Mouse (Mus musculus): ENCODE measurements at regions not wholly inside any gene's neighbourhood (a gene's known extent, or its start where the extent isn't known, plus 50 kb on each side); places are given as distances from the start of the nearest gene placed in this dataset.
A peak's percentile ranks its signal among the peaks of the same experiment; 100 is the strongest.

GRCm38 (mm10) chr13:53717582-53717981, 244.7 kb upstream of the Msx2 start:
- no peak for DNase-seq (ENCODE audit: low read depth, low spot score)

DNA sequence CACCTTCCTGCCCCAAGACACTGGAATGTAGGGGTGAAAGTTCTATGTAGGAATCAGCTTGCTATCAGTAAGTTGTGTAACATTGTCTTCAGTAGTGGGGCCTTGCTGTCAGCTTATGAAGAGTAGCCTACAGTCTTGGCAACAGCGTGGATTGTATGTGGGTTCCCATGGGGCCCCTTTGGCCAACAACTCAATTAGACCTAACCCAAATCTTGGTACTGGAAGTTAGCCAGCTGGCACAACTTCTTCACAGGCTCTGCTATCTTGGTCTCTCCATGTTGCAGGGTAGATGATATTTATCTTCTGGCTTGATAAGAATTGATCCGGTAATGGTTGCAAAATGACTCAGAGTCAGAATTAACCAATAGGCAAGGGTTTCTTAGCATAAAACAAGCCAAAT, 244.2 kb upstream of the Msx2 start:
- no peak for DNase-seq (ENCODE audit: low read depth, low spot score)

DNA sequence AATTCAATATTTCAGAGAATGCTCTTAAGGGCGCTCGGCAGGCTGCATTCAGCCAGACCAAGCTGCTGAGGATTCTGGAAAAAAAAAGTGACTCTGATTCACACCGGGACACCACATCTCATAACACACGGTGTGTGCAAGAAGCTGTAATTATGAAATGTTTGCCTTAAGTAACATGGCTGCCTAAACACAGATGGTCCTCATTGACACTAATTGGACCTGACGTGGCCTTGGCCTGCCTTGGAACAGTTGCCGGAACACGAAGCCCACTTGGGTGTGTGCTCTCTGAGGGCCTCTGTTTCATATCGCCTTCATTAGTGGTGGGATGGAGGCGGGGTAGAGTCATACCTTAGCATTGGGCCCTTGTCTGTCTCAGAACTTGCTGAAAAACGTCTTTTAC, 236.2 kb upstream of the Msx2 start:
- DNase-seq (ENCODE audit: low read depth, low spot score) = no peak

DNA sequence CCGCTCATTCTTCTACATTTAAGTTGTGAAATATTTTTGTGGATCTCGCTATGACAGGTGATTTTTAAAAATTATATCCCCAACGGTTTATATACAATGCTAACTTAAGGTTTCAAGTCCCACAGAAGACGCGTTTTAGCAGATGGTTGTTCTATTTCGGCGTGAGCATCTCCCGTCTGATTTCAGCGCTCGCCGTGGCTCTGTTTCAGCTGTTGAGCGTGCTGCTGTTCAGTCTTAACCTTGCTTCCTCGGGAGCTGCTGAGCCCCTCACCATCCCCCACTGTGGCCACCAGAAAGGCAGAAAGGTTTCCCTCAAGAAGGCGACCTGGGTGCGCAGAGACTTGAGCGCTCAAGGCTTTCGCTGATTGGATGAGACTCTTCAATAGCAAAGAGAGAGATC, 234.7 kb upstream of the Msx2 start:
- DNase-seq (ENCODE audit: low read depth, low spot score) = no peak

DNA sequence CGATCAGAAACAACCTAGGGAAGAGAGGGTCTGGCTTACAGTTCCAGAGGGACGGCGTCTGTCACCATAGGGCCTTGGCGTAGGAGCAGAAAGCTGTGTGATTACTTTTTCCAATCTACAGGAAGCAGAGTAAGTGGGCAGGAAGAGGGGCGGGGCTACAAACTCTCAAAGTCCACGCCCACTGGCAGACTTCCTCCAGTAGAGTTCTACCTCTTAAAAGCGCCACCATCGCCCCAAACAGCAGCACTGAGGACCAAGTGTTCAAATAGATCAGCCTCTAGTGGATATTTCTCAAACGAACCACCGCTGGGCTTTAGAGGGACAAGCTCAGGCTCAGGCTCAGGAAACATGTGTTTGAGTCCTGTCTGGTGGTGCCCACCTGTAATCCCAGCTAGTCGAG, 231.2 kb upstream of the Msx2 start:
- DNase-seq (ENCODE audit: low read depth, low spot score) = no peak

DNA sequence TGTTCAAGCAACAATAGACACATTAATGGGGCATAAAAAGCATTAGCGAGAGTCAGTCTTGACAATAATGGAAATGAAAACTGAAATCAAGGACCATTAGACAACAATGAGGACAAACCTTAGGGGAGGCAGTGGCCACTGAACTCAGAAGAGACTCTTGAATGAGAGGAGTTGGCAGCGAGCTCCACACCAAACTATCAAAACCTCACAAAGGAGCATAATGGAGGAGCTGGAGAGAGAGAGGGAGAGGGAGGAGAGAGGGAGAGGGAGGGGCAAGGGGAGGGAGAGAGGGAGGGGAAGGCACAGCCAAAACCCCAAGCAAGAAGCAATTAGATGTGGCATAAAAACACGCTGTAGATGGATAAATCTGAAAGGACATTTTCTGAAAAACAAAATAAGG, 227.4 kb upstream of the Msx2 start:
- DNase-seq (ENCODE audit: low read depth, low spot score) = no peak

DNA sequence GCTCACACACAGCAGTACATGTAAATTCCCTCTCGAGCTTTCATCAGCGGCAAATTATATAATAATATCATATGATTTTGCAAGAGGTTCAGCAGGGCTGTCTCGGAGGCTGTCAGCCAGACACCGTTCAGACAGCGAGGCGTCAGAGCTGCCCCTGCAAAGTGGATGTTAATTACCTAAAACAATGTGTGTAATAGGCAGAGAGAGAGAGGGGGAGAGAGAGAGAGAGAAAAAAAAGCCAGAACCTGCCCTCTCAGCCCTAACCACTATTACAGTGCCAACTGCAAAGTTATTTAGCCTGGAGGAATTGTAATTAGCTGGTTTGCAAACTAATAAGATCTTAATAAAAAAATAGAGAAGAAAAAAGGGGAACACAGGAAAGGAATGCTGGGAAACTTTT, 225.1 kb upstream of the Msx2 start:
- DNase-seq (ENCODE audit: low read depth, low spot score) = no peak

DNA sequence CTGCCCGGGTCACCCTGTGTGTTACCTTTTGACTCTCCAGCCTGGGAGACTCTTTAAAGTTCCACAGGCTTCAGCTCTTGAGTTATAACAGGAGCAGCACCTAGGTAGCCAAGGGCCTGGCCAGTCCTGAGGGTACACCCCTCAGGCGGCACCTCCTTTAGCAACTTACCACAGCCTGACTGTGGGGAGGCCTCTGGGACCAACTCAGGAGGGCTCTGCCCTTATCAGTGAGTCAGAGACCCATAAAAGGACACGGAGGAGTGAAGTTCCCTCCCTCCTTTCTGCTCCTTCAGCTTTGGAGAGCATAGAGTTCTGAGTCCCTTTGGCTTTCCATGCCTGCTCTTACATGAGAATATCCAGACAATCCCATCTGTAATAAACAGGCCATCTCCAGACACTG, 222.5 kb upstream of the Msx2 start:
- no peak for DNase-seq (ENCODE audit: low read depth, low spot score)

- DNase-seq (ENCODE audit: low read depth, low spot score) = no peak
Measured at GRCm38 (mm10) chr13:53688934-53689333, 216.1 kb upstream of the Msx2 start.

- peak; percentile 76 for DNase-seq (ENCODE audit: low read depth, low spot score)
Measured at GRCm38 (mm10) chr13:53688489-53688888, 215.6 kb upstream of the Msx2 start.

GRCm38 (mm10) chr13:53684498-53684897, 211.6 kb upstream of the Msx2 start:
- DNase-seq (ENCODE audit: low read depth, low spot score) = no peak

GRCm38 (mm10) chr13:53677187-53677586, 204.3 kb upstream of the Msx2 start:
- DNase-seq (ENCODE audit: low read depth, low spot score) = no peak

GRCm38 (mm10) chr13:53670361-53670760, 197.5 kb upstream of the Msx2 start:
- DNase-seq (ENCODE audit: low read depth, low spot score) = no peak

DNA sequence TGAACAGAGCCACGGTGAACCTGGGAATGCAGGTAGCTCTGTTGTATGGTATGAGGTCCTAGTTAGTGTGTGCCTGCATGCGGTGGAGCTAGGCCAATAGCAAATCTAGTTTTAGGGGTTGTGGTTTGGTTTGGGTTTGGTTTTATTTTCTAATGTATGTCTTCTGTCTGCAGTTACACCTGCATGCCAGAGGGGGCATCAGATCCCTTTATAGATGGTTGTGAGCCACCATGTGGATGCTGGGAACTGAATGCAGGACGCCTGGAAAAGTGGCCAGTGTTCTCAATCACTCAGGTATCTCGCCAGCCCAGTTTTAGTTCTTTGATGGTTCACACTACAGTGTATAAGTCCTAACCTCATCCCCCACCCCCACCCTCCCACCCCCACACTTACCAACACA, 194.6 kb upstream of the Msx2 start:
- DNase-seq (ENCODE audit: low read depth, low spot score) = no peak

- DNase-seq (ENCODE audit: low read depth, low spot score) = no peak
Measured at GRCm38 (mm10) chr13:53665592-53665991, 192.7 kb upstream of the Msx2 start.

- no peak for DNase-seq (ENCODE audit: low read depth, low spot score)
Measured at GRCm38 (mm10) chr13:53664631-53665230, 191.9 kb upstream of the Msx2 start.

DNA sequence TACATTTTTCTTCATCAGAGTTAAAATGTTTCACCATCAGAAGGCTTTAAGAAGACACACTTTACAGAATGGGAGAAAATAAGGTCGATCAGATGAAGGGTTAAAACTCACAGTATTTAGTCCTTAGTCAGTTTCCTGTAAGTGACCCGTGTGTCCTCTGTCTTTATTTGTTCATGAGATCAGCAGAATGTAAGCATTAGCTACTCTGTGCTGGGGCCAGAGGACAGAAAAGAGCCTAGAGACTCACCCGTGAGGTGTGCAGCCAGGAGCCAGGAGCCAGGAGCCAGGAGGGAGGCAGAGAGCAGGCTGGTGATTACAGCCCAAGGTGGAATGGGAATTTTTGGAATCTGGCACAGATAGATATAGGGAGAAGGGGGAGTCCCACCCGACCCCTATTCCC, 180.0 kb upstream of the Msx2 start:
- DNase-seq (ENCODE audit: low read depth, low spot score) = no peak

GRCm38 (mm10) chr13:53648353-53648752, 175.5 kb upstream of the Msx2 start:
- no peak for DNase-seq (ENCODE audit: low read depth, low spot score)

- DNase-seq (ENCODE audit: low read depth, low spot score) = no peak
Measured at GRCm38 (mm10) chr13:53642557-53642956, 169.7 kb upstream of the Msx2 start.

DNA sequence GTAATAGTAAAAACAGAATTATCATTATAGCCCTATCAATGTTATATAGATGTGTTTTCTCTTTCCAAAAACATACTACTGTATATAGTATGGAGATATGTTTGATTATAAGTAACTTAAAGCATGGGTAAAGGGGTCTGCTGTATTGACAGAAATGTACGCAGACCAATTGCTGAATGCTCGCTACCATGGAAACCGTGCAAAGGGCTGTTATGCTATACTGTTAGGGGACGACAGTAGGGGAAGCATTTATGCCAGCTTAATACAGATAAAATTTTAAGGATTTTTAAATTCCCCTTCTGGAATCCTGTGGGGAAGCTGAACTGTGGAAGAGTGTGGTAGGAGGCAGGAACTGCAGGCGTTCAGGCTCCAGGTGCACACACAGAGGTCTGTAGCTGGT, 166.7 kb upstream of the Msx2 start:
- no peak for DNase-seq (ENCODE audit: low read depth, low spot score)

- no peak for DNase-seq (ENCODE audit: low read depth, low spot score)
Measured at GRCm38 (mm10) chr13:53639115-53639514, 166.2 kb upstream of the Msx2 start.

DNA sequence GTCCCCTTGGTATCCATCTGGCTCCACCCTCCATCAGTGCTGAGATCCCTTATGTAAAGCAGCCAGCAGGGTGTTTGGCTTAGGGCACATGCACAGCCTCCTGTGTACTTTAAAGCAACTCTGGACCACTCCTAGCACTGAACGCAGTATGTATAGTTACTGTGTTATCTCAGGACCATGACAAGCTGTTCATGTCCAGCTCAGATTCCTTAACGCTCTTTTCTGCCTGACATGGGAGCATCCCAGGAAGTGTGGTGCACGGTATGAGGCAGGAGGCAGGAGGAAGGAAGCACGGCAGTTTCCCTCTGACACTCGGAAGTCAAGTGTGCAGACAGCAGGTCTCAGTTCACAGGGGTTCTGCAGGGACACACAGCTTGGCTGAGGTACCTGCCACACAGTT, 163.1 kb upstream of the Msx2 start:
- no peak for DNase-seq (ENCODE audit: low read depth, low spot score)

- DNase-seq (ENCODE audit: low read depth, low spot score) = no peak
Measured at GRCm38 (mm10) chr13:53634637-53635203, 161.8 kb upstream of the Msx2 start.

DNA sequence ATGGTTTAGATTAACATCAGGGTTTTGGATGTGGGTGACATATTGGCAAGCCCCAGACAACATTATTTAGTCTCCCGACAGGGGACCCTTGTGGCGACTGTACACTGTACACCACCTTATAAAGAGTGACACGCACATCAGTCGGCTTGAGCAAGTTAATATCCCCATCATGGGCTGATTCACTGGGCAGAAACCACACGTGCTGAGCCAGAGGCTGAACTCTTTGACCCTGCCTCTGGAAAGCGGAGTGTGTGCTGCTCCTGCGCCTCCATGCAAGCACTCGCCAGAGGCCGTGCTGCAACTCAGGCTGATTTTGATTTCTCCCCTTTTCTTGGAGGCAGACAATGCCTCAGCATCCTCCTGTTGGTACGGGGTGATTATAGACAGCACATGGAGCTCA, 125.2 kb upstream of the Msx2 start:
- no peak for DNase-seq (ENCODE audit: low read depth, low spot score)
